Mouse (Mus musculus) intestine, embryonic 16.5 days (tissue): ENCODE results near the gene Ech1. TPM values are rescaled to one million over a fixed set of nuclear protein-coding genes. Genes with fewer than 3 reads are reported as not detected.

Source experiments
- ATAC-seq: fragments of 200-750 bp; cut with Nextera tagmentation; 2 replicates; pipeline ENCODE4 v1.8.0; 2017; ENCODE audit warnings: moderate TSS enrichment, moderate library complexity
- H3K27ac ChIP-seq: fragments of 300-500 bp; sonication (generic); 2 replicates; pipeline ENCODE4 v1.5.1; 2014; ENCODE audit warnings: mild to moderate bottlenecking, low read length
- H3K27me3 ChIP-seq: fragments of 300-500 bp; sonication (generic); replicated peaks from 2 replicates; pipeline ENCODE4 v1.6.1; 2014; ENCODE audit warnings: low read length, control low read depth, mixed read lengths; ENCODE audit not compliant: control insufficient read depth, insufficient read depth
- H3K36me3 ChIP-seq: fragments of 300-500 bp; sonication (generic); 2 replicates; pipeline ENCODE4 v1.6.1; 2014; ENCODE audit warnings: low read length, control low read depth; ENCODE audit not compliant: control insufficient read depth, insufficient read depth
- H3K4me1 ChIP-seq: fragments of 300-500 bp; sonication (generic); 2 replicates; pipeline ENCODE4 v1.6.1; 2014; ENCODE audit warnings: low read length, control low read depth, mixed read lengths; ENCODE audit not compliant: control insufficient read depth, insufficient read depth
- H3K4me2 ChIP-seq: fragments of 300-500 bp; sonication (generic); 2 replicates; pipeline ENCODE4 v1.6.1; 2014; ENCODE audit warnings: low read depth, low read length, control low read depth
- H3K4me3 ChIP-seq: fragments of 300-500 bp; sonication (generic); 2 replicates; pipeline ENCODE4 v1.5.1; 2014; ENCODE audit warnings: mild to moderate bottlenecking, low read length
- H3K9ac ChIP-seq: fragments of 300-500 bp; sonication (generic); 2 replicates; pipeline ENCODE4 v1.6.1; 2014; ENCODE audit warnings: low read depth, low read length
- H3K9me3 ChIP-seq: fragments of 300-500 bp; sonication (generic); 2 replicates; pipeline ENCODE4 v1.6.1; 2016; ENCODE audit warnings: low read length, control low read depth; ENCODE audit not compliant: control insufficient read depth
- WGBS: fragments of 180-500 bp; shearing (Covaris S2); extraction: QIAGEN DNeasy Blood & Tissue Kit; methylation state at CpG from one replicate; pipeline ENCODE4 v1.1.7; 2014; 5-methylcytosine and 5-hydroxymethylcytosine counted together
- polyA plus RNA-seq: library from polyadenylated mRNA; unstranded; fragments of >200 nt; fragmentation: Nextera tagmentation; extraction: Ambion mirVana; gene quantifications from 2 replicates; pipeline ENCODE4 v1.2.1, GENCODE M21; 2015

The Ech1 gene
- polyA plus RNA-seq, 1 experiment from 2014 or later: 347 TPM

DNA sequence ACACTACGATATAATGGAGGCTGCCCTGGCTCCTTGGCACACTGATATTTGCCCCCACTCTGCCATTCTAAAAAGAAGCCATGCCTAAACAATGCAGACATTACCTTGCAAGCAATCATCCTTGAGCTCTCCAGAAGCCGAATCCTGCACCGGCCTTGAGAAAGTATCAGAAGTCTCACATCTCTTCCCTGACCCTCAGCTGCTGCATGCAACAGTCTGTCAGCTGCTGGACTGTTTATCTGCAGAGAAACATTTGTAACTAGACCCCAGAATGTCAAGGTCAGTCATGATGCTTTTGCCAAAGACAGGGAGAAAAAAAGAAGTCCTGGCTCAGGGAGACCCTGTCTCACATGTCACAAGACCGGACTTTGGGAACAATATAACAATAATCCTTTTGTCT lies 51.1 kb downstream of the Ech1 start:
- no peak overlapping the region for H3K4me3 ChIP-seq
- H3K36me3 ChIP-seq: no peaks in the 10 kb centered on the region
- no peaks in the 10 kb centered on the region for H3K9me3 ChIP-seq
- H3K27ac ChIP-seq: no peak overlapping the region
- no peak overlapping the region for H3K4me2 ChIP-seq
- no peaks in the 10 kb centered on the region for H3K27me3 ChIP-seq
- ATAC-seq: no peak
- H3K9ac ChIP-seq: no peak overlapping the region
- H3K4me1 ChIP-seq: no peaks in the 10 kb centered on the region
- WGBS: 76% methylated on average over 4 of the region's 4 CpGs

DNA sequence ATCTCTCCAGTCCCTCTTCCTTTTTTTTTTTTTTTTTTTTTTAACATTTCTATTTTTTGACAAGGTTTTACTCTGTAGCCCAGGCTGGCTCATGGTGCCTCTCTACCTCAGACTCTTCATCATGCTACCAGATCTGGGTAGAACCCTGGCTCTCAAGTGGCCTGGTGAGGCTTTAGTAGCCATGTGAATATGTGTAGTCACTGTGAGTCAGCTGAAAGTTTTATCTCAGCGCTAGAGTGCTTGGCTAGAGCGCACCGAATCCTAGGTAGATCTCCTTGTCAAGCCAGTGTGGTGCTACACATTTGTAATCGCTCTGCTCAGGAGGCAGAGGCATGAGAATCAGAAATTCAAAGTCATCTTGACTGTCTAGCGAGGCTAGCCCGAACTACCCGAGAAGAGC lies 52.1 kb downstream of the Ech1 start:
- no peak overlapping the region for H3K9ac ChIP-seq
- H3K4me1 ChIP-seq: 0 out of 2 replicates have a peak, but pooled peaks cover 2% of the 10 kb centered on the region
- no peaks in the 10 kb centered on the region for H3K9me3 ChIP-seq
- ATAC-seq: no peak
- no peak overlapping the region for H3K4me3 ChIP-seq
- H3K27ac ChIP-seq: no peak overlapping the region
- no peak overlapping the region for H3K4me2 ChIP-seq
- H3K27me3 ChIP-seq: no peaks in the 10 kb centered on the region
- 85% methylated on average over 7 of the region's 7 CpGs for WGBS
- no peaks in the 10 kb centered on the region for H3K36me3 ChIP-seq

DNA sequence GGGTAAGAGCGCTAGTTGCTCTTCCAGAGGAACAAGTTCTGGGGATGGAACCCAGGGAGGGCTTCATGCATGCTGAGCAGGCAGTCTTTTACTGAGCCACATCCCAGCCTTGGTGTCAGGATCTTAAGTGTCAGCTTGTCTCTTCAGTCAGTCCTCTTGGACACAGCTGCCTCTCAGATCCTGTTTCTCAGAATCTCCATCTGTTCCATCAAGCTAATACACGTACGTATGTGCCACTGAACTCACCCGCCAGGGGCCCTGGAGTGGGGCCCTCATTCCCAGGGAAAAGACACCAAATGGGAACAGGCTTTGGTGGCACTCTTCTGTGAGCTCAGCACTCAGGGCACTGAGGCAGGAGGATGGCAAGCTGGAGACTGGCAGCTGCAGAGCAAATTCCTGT lies 52.8 kb downstream of the Ech1 start:
- H3K4me1 ChIP-seq: 0 out of 2 replicates have a peak, but pooled peaks cover 2% of the 10 kb centered on the region
- ATAC-seq: no peak
- H3K9me3 ChIP-seq: no peaks in the 10 kb centered on the region
- H3K36me3 ChIP-seq: no peaks in the 10 kb centered on the region
- WGBS: 79% methylated on average over 4 of the region's 4 CpGs
- no peaks in the 10 kb centered on the region for H3K27me3 ChIP-seq
- H3K27ac ChIP-seq: no peak overlapping the region
- no peak overlapping the region for H3K4me3 ChIP-seq
- H3K9ac ChIP-seq: no peak overlapping the region
- no peak overlapping the region for H3K4me2 ChIP-seq

DNA sequence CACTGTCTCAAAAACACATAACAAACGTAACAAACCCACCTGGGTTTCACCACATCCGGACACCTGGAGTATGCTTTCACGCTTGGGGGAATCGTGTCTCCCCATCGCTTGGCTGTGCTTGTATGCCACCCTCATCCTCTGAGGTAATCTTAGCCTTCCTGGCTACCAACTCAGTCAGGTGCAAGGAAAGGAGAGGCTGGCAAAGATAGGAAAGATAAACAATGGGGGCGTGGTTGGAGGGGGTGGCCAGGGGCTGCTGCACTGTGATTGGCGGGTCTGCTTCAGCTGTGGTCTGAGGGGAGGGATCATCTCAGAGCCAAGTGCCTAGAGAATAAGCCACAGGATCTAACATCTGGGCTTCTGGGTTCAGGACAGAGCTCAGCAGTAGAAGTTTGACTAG lies 54.6 kb downstream of the Ech1 start:
- no peak for ATAC-seq
- H3K4me1 ChIP-seq: 0 out of 2 replicates have a peak, but pooled peaks cover 2% of the 10 kb centered on the region
- H3K4me2 ChIP-seq: no peak overlapping the region
- no peaks in the 10 kb centered on the region for H3K27me3 ChIP-seq
- no peak overlapping the region for H3K27ac ChIP-seq
- H3K9me3 ChIP-seq: no peaks in the 10 kb centered on the region
- no peak overlapping the region for H3K9ac ChIP-seq
- H3K36me3 ChIP-seq: no peaks in the 10 kb centered on the region
- 78% methylated on average over 7 of the region's 7 CpGs for WGBS
- no peak overlapping the region for H3K4me3 ChIP-seq

DNA sequence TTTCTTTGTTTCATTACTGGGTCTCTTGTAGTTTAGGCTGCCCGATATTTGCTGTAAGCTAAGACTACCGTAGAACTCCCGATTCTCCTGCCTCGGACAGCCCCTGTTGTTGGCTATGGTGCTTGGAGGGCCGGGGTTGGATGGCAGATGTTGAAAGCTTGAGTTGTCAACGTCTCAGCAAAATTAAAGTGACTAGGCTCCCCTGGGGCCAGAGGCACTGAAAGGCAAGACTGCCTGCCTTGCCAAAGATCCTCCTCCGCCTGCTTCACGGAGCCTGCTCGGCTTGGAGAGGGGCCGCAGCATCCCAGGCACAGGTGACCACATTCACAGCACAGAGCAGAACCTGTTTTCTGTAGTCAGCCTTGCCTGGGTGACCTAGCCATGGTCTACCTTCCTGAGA lies 55.5 kb downstream of the Ech1 start:
- no peak for ATAC-seq
- H3K4me3 ChIP-seq: no peak overlapping the region
- no peaks in the 10 kb centered on the region for H3K27me3 ChIP-seq
- no peak overlapping the region for H3K27ac ChIP-seq
- no peak overlapping the region for H3K4me2 ChIP-seq
- 0 out of 2 replicates have a peak, but pooled peaks cover 2% of the 10 kb centered on the region for H3K4me1 ChIP-seq
- H3K36me3 ChIP-seq: no peaks in the 10 kb centered on the region
- WGBS: 83% methylated on average over 10 of the region's 10 CpGs
- no peak overlapping the region for H3K9ac ChIP-seq
- H3K9me3 ChIP-seq: no peaks in the 10 kb centered on the region

DNA sequence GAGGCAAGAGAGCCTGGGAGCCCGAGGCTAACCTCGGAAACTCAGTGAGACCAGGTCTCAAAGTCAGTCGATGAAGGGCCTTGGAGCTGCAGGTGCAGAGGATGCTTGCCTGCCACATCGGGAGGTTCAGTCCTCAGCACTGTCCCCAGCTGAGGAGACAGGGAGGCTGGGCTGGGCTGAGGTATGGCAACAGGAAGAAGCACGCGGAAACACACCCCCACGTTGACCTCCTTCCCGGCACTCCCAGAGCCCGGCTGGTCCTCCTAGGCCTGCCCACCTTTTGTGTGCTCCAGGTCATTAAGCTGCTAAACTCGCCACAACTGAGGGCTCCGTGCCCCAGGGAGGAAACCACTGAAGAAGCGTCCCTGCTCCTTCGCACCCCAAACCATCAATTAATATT lies 56.2 kb downstream of the Ech1 start, which contains the start of gene Capn12:
Capn12 (plus strand) TSS at position 224 of the 400 bp plus-strand sequence.
- no peak within 1 kb of the TSS for H3K27ac ChIP-seq
- H3K4me2 ChIP-seq: no peak within 1 kb of the TSS
- no peaks in the 10 kb centered on the region for H3K36me3 ChIP-seq
- ATAC-seq: no peak
- no peaks in the 10 kb centered on the region for H3K27me3 ChIP-seq
- 0 out of 2 replicates have a peak, but pooled peaks cover 2% of the 10 kb centered on the region for H3K4me1 ChIP-seq
- no peaks in the 10 kb centered on the region for H3K9me3 ChIP-seq
- WGBS: 43% methylated on average over 13 of the region's 13 CpGs
- H3K4me3 ChIP-seq: no peak within 1 kb of the TSS
- no peak within 1 kb of the TSS for H3K9ac ChIP-seq

Other genes with a start within 250 kb of the Ech1 start
- 7.8 and 9.7 TPM in 2 replicates for gene Samd4b, start 227.1 kb upstream of the Ech1 start, polyA plus RNA-seq
- 51.2 and 55.4 TPM in 2 replicates for gene Pak4, start 227.0 kb upstream of the Ech1 start, polyA plus RNA-seq
- gene Acp7, start 193.9 kb upstream of the Ech1 start, polyA plus RNA-seq: not detected in 2 replicates
- 2.1 and 3.0 TPM in 2 replicates for gene Fbxo27, start 132.4 kb upstream of the Ech1 start, polyA plus RNA-seq
- 5.1 and 6.1 TPM in 2 replicates for gene Fbxo17, start 108.4 kb upstream of the Ech1 start, polyA plus RNA-seq
- gene Mrps12, start 83.4 kb upstream of the Ech1 start, polyA plus RNA-seq: 134 and 146 TPM in 2 replicates
- 25.2 and 28.0 TPM in 2 replicates for gene Sars2, start 83.2 kb upstream of the Ech1 start, polyA plus RNA-seq
- not detected in 2 replicates for gene Ccer2, start 69.0 kb upstream of the Ech1 start, polyA plus RNA-seq
- 71.9 and 77.6 TPM in 2 replicates for gene Sirt2, start 58.5 kb upstream of the Ech1 start, polyA plus RNA-seq
- 46.2 and 49.1 TPM in 2 replicates for gene Nfkbib, start 57.7 kb upstream of the Ech1 start, polyA plus RNA-seq
- 5.2 and 5.9 TPM in 2 replicates for gene Rinl, start 36.2 kb upstream of the Ech1 start, polyA plus RNA-seq
- gene Hnrnpl, start 16.7 kb upstream of the Ech1 start, polyA plus RNA-seq: 142 and 146 TPM in 2 replicates
- 2,407 and 2,590 TPM in 2 replicates for gene Lgals4, start 8.6 kb downstream of the Ech1 start, polyA plus RNA-seq
- 0.56 and 0.97 TPM in 2 replicates for gene Lgals7, start 38.6 kb downstream of the Ech1 start, polyA plus RNA-seq
- gene Capn12, start 56.2 kb downstream of the Ech1 start, polyA plus RNA-seq: 0.29 and 0.39 TPM in 2 replicates
- gene Actn4, start 137.1 kb downstream of the Ech1 start, polyA plus RNA-seq: 402 and 447 TPM in 2 replicates
- 355 and 362 TPM in 2 replicates for gene Eif3k, start 156.6 kb downstream of the Ech1 start, polyA plus RNA-seq
- 6.9 and 7.3 TPM in 2 replicates for gene Map4k1, start 156.8 kb downstream of the Ech1 start, polyA plus RNA-seq